Mouse (Mus musculus) urinary bladder, postnatal 25 days (tissue): ENCODE results near the gene Akap10.
"Not testable (repeated sequence)": the region's sequence is repeated elsewhere in the genome, so short reads cannot be mapped to it uniquely, and the experiment has no call there.

ENCODE experiments used
- DNase-seq: peaks from one replicate; pipeline ENCODE4 v3.0.0; 2022; ENCODE audit warnings: low spot score

Gene Akap10

GRCm38 (mm10) chr11:61930098-61930517 lies at the start of gene Akap10:
Gene Akap10, minus strand, starts transcription at chr11:61930252.
- DNase-seq: peak; percentile 91

DNA sequence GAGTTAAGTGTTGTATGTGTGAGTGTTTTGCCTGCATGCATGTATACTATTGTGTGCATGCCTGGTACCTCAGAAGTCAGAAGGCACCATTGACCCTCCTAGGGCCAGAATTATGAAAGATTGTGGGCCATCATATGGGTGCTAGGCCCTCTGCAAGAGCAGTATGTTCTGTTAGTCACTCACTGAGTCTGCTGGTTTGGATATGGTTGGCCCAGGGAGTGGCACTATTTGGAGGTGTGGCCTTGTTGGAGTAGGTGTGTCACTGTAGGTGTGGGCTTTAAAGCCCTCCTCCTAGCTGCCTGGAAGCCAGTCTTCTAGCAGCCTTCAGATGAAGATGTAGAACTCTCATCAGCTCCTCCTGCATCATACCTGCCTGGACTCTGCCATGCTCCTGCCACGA lies 45.7 kb upstream of the Akap10 start:
- no peak for DNase-seq

- DNase-seq: no peak
These were observed 44.2 kb upstream of the Akap10 start for GRCm38 (mm10) chr11:61974106-61974707.

- DNase-seq: no peak
These were observed 41.6 kb upstream of the Akap10 start for GRCm38 (mm10) chr11:61971441-61972221.

DNA sequence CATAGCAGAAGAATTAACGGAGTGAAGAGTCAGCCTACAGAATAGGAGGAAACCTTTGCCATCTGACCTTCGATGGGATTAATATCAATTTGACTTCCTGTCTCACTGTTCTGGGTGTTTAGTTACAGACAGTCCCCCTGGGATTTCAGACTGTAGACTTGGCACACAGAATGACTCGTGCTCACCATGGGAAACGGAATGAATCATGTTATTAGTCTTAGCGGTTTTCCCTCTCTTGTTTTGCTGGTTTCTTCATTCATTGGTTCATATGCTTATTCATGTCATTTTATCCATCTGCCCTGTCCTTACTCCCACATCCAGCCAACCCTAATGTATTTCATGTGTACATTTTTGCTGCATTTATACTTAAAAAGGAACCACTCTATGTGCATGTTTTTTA lies 40.8 kb upstream of the Akap10 start:
- DNase-seq: no peak

DNA sequence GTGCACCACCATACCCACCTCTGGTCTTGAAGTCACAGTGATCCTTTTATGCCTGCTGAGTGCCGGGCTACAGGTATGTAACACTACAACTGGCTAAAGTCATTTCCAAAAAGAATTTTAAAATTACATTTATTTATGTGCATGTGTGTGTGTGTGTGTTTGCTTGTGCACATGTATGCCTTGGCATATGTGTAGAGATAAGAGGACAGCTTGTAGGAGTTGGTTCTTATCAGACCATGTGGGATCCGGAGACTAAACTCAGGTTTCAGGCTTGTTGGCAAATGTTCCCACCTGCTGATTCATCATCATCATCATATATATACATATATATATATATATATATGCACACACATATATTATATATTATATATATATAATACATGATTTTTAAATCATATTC lies 38.8 kb upstream of the Akap10 start:
- no peak for DNase-seq

GRCm38 (mm10) chr11:61967034-61967433 lies 37.0 kb upstream of the Akap10 start:
- DNase-seq: no peak

GRCm38 (mm10) chr11:61964611-61965010 lies 34.6 kb upstream of the Akap10 start:
- no peak for DNase-seq

DNA sequence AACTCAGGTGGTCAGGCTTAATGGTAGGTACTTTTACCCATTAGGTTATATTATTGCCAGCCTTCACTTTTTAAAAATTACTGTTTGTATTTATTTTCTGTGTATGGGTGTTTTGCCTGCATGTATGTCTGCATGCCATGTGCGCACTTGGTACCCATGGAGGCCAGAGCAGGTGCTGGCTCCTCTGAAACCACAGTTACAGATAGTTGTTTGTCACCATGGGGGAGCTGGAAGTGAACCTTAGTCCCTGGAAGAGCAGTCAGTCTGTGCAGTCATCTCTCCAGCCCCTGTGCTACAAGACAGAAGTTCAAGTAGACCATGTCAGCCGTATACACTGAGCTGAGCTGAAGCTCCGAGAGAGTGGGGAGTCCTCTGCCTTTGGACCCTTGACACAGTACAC lies 33.1 kb upstream of the Akap10 start:
- no peak for DNase-seq

DNA sequence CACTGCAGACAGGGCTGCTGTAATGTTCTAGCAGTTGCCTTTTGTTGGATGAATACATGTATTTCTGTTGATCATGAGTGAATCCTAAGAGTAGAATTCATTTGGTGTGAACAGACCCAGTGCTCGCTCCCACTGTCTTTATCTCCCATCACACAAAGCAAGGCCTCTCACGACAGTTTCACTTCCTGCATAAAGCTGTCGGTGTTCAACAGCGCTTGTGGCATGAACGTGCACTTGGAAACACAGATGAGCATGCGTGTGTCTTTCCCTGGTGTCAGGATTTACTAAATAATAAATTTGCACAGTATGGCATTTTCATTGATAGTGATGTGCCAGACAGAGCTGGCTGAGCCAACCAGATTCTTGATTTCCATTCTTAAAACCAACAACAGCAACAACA lies 32.6 kb upstream of the Akap10 start:
- no peak for DNase-seq

DNA sequence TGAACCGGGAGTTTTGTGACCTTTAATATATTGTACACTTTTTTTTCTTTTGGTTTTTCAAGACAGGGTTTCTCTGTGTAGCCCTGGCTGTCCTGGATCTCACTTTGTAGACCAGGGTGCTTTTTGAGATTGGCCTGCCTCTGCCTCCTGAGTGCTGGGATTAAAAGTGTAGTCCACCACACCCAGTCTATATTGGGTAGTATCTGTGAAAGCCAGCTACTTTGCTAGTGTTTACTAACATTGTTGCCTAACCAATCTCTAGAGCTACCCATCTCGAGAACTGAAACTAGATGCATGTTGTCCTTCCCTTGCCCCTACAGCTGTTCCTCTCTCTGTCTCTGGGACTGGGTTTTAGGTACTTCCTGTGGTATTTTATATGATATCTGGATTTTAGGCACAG lies 30.0 kb upstream of the Akap10 start:
- DNase-seq: no peak

GRCm38 (mm10) chr11:61958706-61959105 lies 28.7 kb upstream of the Akap10 start:
- DNase-seq: not testable (repeated sequence)

- DNase-seq: no peak
These were observed 27.3 kb upstream of the Akap10 start for GRCm38 (mm10) chr11:61957296-61957813.

GRCm38 (mm10) chr11:61956572-61957295 lies 26.7 kb upstream of the Akap10 start, which contains the start of gene Specc1:
Gene Specc1, plus strand, starts transcription at chr11:61956763.
- peak; percentile 94 for DNase-seq

DNA sequence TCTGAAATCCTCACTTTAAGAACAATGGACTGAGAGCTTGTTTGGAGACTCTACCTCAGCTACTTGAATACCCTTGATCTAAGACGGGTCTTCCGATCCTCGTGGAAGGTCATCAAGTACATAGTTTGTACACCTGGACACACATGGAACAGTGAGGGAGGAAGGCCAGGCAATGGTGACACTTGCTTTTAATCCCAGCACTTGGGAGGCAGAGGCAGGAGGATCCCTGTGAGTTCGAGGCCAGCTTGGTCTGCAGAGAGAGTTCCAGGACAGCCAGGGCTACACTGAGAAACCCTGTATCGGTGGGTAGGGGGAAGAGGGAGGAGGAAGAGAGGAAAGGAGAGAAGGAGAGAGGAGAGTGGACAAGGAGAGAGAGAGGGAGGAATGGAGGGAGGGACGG lies 25.9 kb upstream of the Akap10 start:
- no peak for DNase-seq

- no peak for DNase-seq
These were observed 25.1 kb upstream of the Akap10 start for GRCm38 (mm10) chr11:61955136-61955535.

GRCm38 (mm10) chr11:61950632-61951031 lies 20.6 kb upstream of the Akap10 start:
- DNase-seq: peak; percentile 85

DNA sequence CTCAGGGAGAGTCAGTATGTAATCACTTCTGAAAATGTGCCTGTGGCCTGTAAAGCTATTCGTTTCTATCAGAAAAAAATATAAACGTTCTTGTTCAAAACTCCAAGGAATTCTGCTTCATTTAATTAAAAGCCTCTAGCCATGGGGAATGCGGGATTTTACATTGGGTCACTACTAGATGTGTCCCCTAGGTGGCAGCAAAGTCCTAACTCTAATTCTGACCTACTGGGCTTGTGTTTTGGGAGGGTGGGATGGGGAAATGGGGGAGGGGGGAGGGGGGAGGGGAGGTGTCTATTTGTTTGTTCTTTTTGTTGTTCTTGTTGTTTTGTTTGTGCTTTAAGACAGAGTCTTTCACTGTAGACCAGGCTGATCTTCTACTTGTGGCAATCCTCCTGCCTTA lies 19.3 kb upstream of the Akap10 start:
- peak; percentile 44 for DNase-seq

GRCm38 (mm10) chr11:61946608-61947007 lies 16.6 kb upstream of the Akap10 start:
- DNase-seq: no peak

GRCm38 (mm10) chr11:61944417-61944816 lies 14.4 kb upstream of the Akap10 start:
- no peak for DNase-seq

- no peak for DNase-seq
These were observed 12.9 kb upstream of the Akap10 start for GRCm38 (mm10) chr11:61942903-61943302.

DNA sequence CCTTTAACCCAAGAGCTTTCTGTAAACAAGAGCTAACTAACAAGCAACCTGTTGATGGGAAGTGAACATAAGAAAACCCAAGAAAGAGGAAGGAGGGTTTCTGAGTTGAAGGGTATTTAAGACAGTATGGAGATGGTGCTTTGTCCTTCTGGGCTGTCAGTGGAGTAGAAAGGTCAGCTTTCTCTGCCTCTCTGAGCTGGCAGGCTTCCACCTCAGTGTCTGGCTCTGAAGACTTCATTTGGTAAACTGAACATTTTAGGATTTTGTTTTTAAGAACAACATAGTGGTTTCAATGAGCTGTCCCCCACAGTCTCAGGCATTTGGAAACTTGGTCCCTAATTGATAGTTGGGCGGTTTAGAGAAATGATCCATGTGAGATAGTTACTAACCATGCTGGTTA lies 7.7 kb upstream of the Akap10 start:
- no peak for DNase-seq
